Mouse (Mus musculus) myocyte (in vitro differentiated cells): ENCODE data around the gene Gm21915.

Experiments
- CEBPB ChIP-seq: IDR thresholded peaks from 2 replicates; pipeline ENCODE4 v1.6.1; 2011; ENCODE audit warnings: mild to moderate bottlenecking, moderate library complexity; ENCODE audit not compliant: poor library complexity, insufficient read depth, severe bottlenecking
- MYOD1 ChIP-seq, 3 experiments: IDR thresholded peaks; one replicate each; pipeline ENCODE4 v1.6.1; 2011; ENCODE audit warnings: control low read depth in 2 of 3, low read depth in 2 of 3, mild to moderate bottlenecking in 2 of 3, moderate library complexity in 1 of 3; ENCODE audit not compliant: insufficient read length in 2 of 3, control insufficient read depth in 1 of 3
- POLR2A ChIP-seq: IDR thresholded peaks from one replicate; pipeline ENCODE4 v1.6.1; 2011; ENCODE audit warnings: low read depth, mild to moderate bottlenecking, control low read depth, moderate library complexity; ENCODE audit not compliant: insufficient read length
- TCF12 ChIP-seq: IDR thresholded peaks from one replicate; pipeline ENCODE4 v1.6.1; 2011; ENCODE audit warnings: mild to moderate bottlenecking, control low read depth; ENCODE audit not compliant: poor library complexity, insufficient read depth, severe bottlenecking
- TCF3 ChIP-seq: IDR thresholded peaks from one replicate; pipeline ENCODE4 v1.6.1; 2011; ENCODE audit warnings: low read depth, control low read depth; ENCODE audit not compliant: insufficient read length

DNA sequence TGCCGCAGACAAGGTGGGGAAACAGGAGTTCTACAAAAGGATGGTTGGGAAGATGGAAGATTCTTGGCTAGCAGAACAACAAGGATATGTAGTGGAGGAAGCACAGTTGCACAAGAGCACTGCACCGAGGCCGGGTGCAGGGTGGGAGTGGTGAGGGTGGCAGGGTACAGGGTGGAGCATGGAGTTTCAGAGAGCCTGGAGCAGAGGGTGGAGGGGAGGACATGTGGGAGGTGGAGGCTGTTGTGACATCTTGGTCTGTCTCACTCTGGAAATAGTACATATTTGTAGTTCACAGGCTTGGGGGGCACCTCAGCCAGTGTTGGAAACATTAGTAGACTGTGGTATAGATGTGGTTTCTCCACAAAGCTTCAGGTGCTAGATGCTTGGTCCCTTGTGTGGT is 28.8 kb downstream of the Gm21915 start:
- TF ChIP-seq POLR2A (no peak), TCF3 (no peak), CEBPB (no peak), MYOD1 (IDR thresholded peaks at IDR 0.05; ENCODE audit: control insufficient read depth in 1 of 3, insufficient read length in 2 of 3, low read depth in 2 of 3) (no peak), TCF12 (no peak)
